Mouse (Mus musculus) naive thymus-derived CD4-positive, alpha-beta T cell, adult 5 months (primary cell): ENCODE data around the gene Tmem178b. TPM values are rescaled to one million over a fixed set of nuclear protein-coding genes. Genes with fewer than 3 reads are reported as not detected.

ENCODE experiments used
- polyA plus RNA-seq: library from polyadenylated mRNA; unstranded; fragments of 100-300 nt; shearing (Covaris generic); gene quantifications from one replicate; pipeline ENCODE4 v1.2.1, GENCODE M21; 2017

Gene Tmem178b
- polyA plus RNA-seq, result not detected

DNA sequence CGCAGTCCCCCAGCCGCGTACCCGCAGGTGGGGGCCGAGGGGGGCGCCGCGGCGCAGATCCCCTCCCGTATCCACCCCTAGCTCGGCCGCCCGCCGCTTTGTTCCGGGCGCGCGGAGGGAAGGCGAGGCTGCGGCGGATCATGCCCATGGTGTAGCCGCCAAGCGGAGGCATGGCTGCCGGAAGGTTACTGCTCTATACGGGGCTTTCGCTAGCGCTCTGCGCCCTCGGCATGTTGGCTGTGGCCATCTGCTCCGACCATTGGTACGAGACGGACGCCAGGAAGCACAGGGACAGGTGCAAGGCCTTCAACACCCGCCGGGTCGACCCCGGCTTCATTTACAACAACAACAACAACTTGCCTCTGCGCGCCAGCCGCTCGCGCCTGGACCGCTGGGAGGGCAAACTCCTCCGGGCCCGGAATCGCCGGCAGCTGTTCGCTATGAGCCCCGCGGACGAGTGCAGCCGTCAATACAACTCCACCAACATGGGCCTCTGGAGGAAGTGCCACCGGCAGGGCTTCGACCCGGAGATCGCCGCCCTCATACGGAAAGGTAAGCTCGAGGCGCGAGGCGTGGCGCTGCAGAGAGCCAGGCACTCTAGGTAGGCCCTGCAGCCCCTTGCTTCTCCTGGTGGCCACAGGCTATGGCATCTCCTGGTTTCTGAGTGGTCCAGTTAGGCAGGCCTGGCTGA, at the start of gene Tmem178b:
TSS of gene Tmem178b (plus strand) at position 371 of the 691 bp plus-strand sequence.

Other genes starting within 250 kb of the Tmem178b start
- 23.8 TPM for gene Braf, start 147.8 kb upstream of the Tmem178b start, polyA plus RNA-seq
- gene Mrps33, start 62.3 kb upstream of the Tmem178b start, polyA plus RNA-seq, result 74.4 TPM